In genomic region chr4:94124177-94124576, GRCm38 (mm10) we compare ENCODE assay signal across 8 mouse cellular contexts.
DNase-seq lines count a peak whose midpoint lies in the region.

No protein-coding gene starts in this region.

- intact Hi-C loops in left cerebral cortex, postnatal 14 days (cut with DNase I), result no loop called here

- DNase-seq in embryo, embryonic 10 days (ENCODE audit: low spot score), result peak; percentile 13
- DNase-seq in embryo, embryonic 9.5 days (ENCODE audit: extremely low spot score), result no peak
- peak; percentile 1 for DNase-seq in kidney, postnatal 14 days
- DNase-seq in kidney, adult 8-10 months, result no peak
- peak; percentile 12 for DNase-seq in A20 (ENCODE audit: low read depth, low spot score)
- peak; percentile 37 for DNase-seq in embryo, embryonic 11 days
- DNase-seq in cerebellum, adult 18-20 months, result no peak
- DNase-seq in left cerebral cortex, postnatal 14 days (ENCODE audit: low spot score in 2 of 2), result no peak

Comparison
In these comparisons a context has a peak if more than half of its experiments do, and no peak if none do; other contexts are left out.
1. DNase-seq: peak in embryo, embryonic 10 days (single experiment), kidney, postnatal 14 days (single experiment), A20 (single experiment) and embryo, embryonic 11 days (single experiment); none in embryo, embryonic 9.5 days (single experiment), kidney, adult 8-10 months (0 of 2), cerebellum, adult 18-20 months (0 of 2) and left cerebral cortex, postnatal 14 days (0 of 2).